Mouse (Mus musculus) gastrocnemius, adult 8-10 months (tissue): ENCODE data around the gene 1110051M20Rik. TPM values are rescaled to one million over a fixed set of nuclear protein-coding genes. Genes with fewer than 3 reads are reported as not detected.
"Not testable (repeated sequence)": the region's sequence is repeated elsewhere in the genome, so short reads cannot be mapped to it uniquely, and the experiment has no call there.

ENCODE experiments used
- DNase-seq, 2 experiments: peaks; one replicate each; pipeline ENCODE4 v3.0.0; 2022; ENCODE audit warnings: low spot score in 2 of 2
- total RNA-seq, 4 experiments: library from RNA; stranded (reverse); gene quantifications; 2 replicates each; pipeline ENCODE4 v1.2.4; 2022

1110051M20Rik gene
- total RNA-seq, 4 experiments from 2014 or later = 15.2 to 21.6 (median 18.8) TPM

DNA sequence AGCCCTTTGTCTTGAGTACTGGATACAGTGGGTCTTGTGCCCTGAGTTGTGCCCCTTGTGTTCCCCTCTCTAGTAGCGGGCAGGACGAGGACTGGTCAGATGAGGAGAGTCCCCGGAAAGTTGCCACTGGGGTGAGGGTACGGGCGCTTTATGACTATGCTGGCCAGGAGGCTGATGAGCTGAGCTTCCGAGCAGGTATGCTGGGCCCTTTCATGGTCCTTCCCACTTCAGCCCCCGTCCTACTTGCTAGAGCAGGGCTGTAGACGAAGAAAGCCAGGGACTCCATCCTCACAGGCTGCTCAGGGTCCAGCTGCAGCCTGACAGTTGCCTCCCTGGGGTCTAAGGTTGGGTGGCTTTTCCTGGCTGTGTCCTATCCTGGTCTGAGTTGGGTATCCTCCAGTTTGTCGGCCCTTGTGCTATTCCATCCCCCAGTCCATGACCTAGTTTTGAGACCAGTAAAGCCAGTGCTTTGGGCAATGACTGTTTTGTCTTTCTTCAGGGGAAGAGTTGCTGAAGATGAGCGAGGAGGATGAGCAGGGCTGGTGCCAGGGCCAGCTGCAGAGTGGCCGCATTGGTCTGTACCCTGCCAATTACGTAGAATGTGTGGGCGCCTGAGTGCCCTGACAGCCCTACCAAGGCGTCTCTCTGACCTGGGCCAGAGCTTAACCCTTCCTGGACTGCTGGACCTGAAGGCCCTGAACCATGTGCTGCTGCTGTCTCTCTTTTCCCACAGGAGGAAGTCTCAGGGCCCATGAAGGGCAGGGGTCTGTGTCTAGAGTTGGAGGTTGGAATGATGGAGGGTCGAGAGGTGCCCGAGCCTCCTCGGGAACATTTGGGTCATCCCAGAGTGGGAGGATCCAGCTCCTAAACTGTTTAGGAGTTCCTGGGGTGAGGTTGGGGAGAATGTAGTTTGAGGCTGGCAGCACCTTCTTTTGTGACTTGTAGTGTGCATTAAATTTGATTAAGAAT, 180.5 kb downstream of the 1110051M20Rik start:
- DNase-seq = no peak

DNA sequence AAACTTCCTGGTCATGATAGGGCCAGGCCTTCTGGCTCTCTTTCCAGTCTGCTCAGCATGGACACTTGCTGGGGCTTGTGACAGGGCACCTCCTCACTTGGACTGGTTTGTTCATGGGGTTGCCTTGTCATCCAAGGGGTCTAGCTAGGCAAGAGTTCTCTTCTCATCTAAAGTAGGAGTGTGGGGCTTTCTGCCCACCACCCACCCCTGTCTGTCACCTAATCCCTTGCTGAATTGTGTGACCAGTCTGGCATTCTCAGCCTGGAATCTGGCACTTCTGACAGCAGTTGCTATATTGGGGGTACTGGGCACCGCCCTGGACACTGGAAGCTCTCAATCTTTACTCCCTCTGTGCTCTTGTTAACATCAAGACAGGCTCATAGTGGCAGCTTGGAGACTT, 185.0 kb downstream of the 1110051M20Rik start:
- DNase-seq = peak; percentile 62 to 70

DNA sequence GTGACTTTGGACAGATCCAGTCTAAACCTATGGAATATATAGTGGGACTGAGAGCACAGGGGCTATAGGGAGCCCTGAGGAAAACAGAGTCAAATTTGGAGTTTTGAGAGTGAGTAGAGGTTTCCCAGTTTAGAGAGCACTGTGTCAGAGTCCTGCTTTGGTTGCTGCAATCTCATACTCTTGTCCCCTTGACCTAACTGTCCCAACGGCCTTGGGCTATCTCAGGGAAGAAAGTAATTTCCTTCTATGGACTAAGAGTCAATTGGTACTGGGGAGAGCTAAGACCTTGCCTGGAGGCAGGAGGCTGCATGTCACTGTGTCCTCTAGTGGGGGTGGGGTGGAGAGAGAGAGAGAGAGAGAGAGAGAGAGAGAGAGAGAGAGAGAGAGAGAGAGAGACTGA, 185.7 kb downstream of the 1110051M20Rik start:
- DNase-seq = no peak

DNA sequence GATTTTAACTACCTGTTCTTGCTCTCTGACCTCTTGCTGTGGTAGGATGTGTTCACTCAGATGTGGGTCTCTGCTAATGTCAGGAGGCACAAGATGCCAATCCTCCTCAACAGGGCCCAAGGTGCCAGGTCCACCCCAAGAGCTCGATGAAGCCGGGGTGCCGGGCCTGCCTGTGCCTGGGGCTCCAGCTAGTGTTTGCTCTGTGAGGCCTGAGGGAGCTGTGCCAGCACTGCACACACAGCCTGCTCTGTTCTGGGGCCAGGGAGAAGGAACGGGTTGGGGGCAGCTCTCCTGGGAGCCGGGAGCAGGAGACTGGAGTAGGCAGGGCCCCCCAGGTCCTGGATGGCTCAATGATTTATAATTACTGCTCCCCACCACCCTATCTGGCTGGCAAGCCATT, 186.4 kb downstream of the 1110051M20Rik start:
- DNase-seq = peak in 1 of 2 experiments; percentile 42

GRCm38 (mm10) chr2:91257126-91257980, 187.2 kb downstream of the 1110051M20Rik start:
- peak in 1 of 2 experiments; percentile 42 for DNase-seq

DNA sequence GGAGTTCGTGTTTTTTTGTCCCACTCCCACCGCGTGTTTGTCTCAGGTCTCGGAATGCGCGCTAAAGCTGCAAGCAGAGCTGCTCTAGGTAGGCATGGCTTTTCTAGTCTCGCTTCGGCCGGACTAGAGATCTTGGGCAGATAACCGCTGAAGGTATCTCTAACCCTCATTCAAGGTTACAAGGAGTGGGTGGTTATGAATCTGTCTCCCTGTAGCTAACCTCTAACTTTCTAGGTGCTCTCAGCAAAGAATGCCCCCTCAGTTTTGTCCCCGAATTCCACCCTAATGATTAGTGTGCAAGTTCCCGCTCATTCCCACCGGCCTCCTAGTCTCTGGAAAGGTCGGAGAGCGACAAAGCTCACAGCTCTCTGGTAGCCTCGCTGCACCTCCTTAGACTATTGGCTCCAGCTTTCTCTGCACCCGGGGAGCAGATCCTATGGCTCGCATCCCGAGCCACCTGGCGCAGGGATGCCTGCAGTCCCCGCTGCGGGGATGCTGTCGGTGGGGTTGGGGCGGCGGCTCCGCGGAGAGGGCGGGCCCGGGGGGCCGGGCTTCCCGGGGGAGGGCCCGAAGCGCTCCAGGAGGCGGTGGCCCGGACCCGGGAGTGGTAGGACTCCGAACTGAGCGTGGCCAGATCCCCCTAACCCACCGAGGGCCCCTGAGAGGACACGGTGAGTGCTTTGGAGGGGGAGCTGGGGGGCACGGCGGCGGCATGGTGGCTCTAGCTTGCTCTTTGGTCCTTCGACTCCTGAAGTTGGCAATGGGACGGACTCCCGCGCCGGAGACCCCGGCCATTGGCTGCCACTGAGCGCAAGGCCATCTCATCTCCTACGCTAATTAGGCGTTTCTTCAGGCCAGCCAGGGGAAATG, 188.0 kb downstream of the 1110051M20Rik start:
- DNase-seq = peak; percentile 60 to 63

- DNase-seq = peak; percentile 56 to 72
Measured at GRCm38 (mm10) chr2:91255661-91256150, 188.8 kb downstream of the 1110051M20Rik start, which contains the start of gene Pacsin3. Gene Pacsin3 (plus strand): TSS chr2:91255954.

DNA sequence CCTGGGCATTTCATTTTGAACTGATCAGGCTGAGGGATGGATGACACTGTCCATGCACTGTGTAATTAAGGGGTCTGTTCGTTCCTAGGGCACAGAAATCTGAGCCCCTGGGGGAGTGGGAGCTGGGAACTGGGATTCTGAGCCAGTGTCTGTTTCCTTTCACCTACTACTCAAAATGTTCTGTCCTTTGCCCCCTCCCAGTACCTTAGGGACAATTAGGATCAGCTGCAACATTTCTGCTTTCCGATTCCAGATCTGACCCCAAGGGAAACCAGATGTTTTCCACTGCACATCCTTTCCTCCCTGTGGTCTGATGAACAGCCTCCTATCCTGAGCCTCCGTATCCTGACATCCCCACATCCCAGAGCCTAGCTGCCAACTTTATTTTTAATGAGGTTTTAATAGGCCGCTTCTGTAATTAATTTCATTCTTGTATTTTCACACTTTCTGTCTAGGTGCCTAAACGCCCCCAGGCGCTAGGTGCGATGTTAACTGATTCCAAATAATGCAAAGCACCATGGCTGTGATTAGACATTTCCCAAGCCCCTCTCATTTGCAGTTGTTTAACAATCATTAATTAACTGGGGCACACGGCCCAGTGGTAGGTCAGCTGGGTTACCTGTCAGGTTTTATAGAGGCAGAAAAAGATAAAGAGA, 189.7 kb downstream of the 1110051M20Rik start:
- DNase-seq = no peak

GRCm38 (mm10) chr2:91252512-91252911, 192.0 kb downstream of the 1110051M20Rik start:
- DNase-seq = no peak

DNA sequence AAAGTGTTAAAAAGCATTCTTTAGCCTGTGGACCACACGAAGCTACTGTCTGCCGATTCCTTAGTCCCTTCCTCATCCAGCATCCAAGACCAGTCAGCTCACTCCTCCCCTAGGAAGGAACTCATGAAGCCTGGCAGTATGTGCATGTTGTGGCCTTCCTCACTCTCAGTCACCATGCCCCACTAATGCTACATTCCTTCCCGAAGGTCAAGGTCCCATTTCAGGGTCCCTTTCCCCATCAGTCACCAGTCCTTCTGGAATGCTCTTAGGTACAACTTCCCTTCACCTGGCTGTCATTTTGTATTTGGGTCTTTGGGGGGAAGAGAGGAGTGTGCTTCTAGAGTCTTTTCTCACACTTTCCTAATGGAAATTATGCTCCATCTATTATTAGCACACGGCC, 192.5 kb downstream of the 1110051M20Rik start:
- DNase-seq = no peak

DNA sequence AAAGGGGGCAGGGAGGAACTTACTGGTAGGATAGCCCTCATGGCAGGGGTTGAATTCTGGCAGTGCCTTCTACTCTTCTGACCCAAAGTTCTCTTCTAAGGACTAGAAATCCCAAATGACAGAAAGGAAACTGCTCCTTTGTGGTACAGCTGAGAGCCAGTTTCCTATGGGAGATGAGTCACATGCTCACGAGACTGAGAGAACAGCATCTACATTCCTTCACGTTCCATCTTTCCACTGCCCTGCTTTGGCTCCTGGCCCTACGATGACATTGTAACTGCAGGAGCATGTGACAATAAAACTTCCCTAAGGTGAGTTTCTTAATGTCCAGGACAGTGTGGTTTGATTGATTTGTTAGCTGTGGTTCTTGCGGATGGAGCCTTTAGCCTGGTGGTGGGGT, 196.1 kb downstream of the 1110051M20Rik start:
- DNase-seq = no peak

- no peak for DNase-seq
Measured at GRCm38 (mm10) chr2:91244557-91245228, 199.8 kb downstream of the 1110051M20Rik start.

DNA sequence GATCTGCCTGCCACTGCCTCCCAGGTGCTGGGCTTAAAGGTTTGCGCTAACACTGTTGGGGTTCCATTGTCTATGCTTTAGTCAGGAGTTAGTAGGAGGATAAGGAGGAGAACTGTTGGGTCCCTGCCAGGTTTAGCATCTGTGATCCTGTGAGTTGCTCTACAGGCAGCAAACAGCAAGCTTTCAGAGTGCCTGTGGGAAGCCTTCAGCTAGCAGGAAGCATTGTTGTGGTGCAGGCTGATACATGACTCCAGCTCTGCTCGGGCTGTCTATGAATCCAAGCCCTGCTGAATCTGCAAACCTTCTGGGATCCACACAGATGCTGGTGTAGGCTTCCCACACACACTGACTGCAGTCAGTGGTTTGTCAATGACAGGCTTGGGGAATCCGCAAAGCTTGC, 201.1 kb downstream of the 1110051M20Rik start:
- DNase-seq = no peak

GRCm38 (mm10) chr2:91242547-91242946, 202.0 kb downstream of the 1110051M20Rik start:
- no peak for DNase-seq

GRCm38 (mm10) chr2:91237511-91238080, 206.9 kb downstream of the 1110051M20Rik start:
- not testable (repeated sequence) for DNase-seq

DNA sequence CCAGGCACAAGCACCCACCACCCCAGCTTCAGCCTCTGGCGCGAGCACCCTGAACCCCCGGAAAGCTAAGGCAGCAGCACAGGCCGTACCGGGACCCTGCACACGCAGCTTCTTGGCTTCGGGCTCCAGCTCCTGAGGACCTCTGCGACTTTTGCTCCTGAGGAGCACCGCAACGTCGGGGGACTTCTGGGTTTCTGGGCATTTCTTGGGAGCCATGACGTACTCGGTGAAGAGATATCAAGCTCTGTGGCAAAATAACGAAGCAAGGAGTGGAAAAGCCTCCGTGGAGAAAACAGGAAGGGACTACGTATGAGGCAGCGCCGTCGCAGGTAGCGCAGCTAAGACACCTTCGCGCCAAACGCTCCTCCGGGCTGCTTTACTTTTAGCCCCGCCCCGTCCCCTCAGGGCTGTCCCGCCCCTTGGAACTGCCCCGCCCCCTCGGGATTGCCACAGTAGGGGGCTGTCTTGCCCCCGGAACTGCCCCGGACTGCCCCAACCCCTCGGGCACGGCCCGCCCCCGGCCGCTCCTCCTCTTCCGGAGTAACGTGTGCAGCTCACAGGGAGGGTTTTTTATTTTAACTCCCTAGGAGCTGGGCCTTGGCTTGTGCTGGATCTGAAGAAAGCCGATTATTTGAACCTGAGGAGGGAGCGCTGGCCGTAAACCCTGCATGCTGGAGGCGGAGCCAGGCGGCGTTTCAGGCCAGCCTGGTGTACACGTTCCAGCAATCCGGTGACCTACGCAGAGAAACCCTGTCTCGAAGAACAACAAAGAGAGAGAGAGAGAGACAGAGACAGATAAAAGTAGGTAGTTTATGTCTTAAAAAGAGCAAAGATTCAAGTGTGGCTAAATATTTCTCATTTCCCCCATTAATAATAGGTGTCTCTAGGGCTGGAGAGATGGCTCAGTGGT, 207.6 kb downstream of the 1110051M20Rik start, which contains the start of gene Ddb2:
Ddb2 (minus strand) TSS at position 382 of the 910 bp plus-strand sequence.
- peak; percentile 81 to 86 for DNase-seq

DNA sequence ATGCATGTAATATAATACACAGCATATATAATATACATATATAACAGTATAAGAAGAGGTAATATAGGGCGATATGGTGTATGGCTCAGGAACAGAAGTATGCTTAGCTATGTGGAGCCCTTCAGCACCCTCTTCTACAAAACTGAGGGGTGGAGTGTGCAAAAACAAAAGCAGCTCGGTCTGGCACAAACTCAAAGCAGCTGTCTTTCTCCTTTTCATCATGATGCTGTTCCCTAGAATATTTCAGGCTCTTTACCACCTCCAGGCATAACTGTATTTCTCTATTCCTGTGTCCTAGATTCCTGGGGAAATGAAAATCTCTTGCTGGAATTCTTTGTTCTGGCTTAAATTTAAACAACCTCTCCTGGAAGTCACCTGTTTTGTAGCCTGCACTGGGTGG, 214.8 kb downstream of the 1110051M20Rik start:
- no peak for DNase-seq
